34 mouse cellular contexts compared by ENCODE assay signal in genomic region chr6:22267807-22268667, GRCm38 (mm10). TPM values are rescaled to one million over a fixed set of nuclear protein-coding genes. Genes with fewer than 3 reads are reported as not detected.
"Had no signal": no experiment of that assay in that cellular context is flagged by ENCODE, and none has a peak within 500 bp of the region (broad histone marks: within the 10 kb centered on the region; RNA-seq: fewer than 3 reads in every experiment).

No protein-coding gene starts in this region.

- H3K9ac ChIP-seq: heart, embryonic 12.5 days; heart, embryonic 13.5 days; heart, embryonic 15.5 days; hindbrain, embryonic 12.5 days; hindbrain, embryonic 13.5 days; hindbrain, embryonic 14.5 days; hindbrain, embryonic 15.5 days; intestine, embryonic 15.5 days; kidney, embryonic 15.5 days had no signal

- DNase-seq: heart, postnatal 10 days; heart, postnatal 14 days; heart, postnatal 36 days; heart, postnatal 4 days; kidney, adult 11 months; kidney, adult 18-20 months; kidney, adult 2 months; kidney, adult 8-10 months; kidney, adult 9 months; kidney, postnatal 10 days; kidney, postnatal 14 days; kidney, postnatal 25 days; kidney, postnatal 36 days; kidney, postnatal 4 days; layer of hippocampus, adult 9-11 months; layer of hippocampus, postnatal 36 days had no signal

- H3K27ac ChIP-seq: heart, embryonic 10.5 days; heart, embryonic 13.5 days; heart, embryonic 15.5 days; hindbrain, embryonic 10.5 days; hindbrain, embryonic 12.5 days; hindbrain, embryonic 13.5 days; hindbrain, embryonic 14.5 days; hindbrain, embryonic 15.5 days; hindbrain, postnatal 0 days; intestine, embryonic 15.5 days; kidney, embryonic 15.5 days; kidney, postnatal 0 days; layer of hippocampus, adult 2 months; left cerebral cortex, adult 2 months had no signal

- H3K36me3 ChIP-seq: heart, embryonic 10.5 days; heart, embryonic 12.5 days; heart, embryonic 13.5 days; heart, embryonic 15.5 days; hindbrain, embryonic 10.5 days; hindbrain, embryonic 12.5 days; hindbrain, embryonic 13.5 days; hindbrain, embryonic 15.5 days; intestine, embryonic 15.5 days; kidney, embryonic 15.5 days had no signal

- H3K9me3 ChIP-seq: heart, embryonic 10.5 days; heart, embryonic 12.5 days; heart, embryonic 13.5 days; heart, embryonic 15.5 days; hindbrain, embryonic 10.5 days; hindbrain, embryonic 12.5 days; hindbrain, embryonic 13.5 days; hindbrain, embryonic 15.5 days; intestine, embryonic 15.5 days; kidney, embryonic 15.5 days had no signal

- H3K27me3 ChIP-seq: heart, embryonic 12.5 days; heart, embryonic 13.5 days; heart, embryonic 15.5 days; hindbrain, embryonic 12.5 days; hindbrain, embryonic 13.5 days; hindbrain, embryonic 15.5 days; intestine, embryonic 15.5 days; kidney, embryonic 15.5 days had no signal

- H3K4me2 ChIP-seq: heart, embryonic 11.5 days; heart, embryonic 12.5 days; heart, embryonic 13.5 days; heart, embryonic 15.5 days; hindbrain, embryonic 12.5 days; hindbrain, embryonic 13.5 days; hindbrain, embryonic 14.5 days; hindbrain, embryonic 15.5 days; intestine, embryonic 15.5 days; kidney, embryonic 15.5 days had no signal

- H3K4me1 ChIP-seq: heart, embryonic 10.5 days; hindbrain, embryonic 10.5 days; hindbrain, embryonic 12.5 days; hindbrain, embryonic 13.5 days; hindbrain, embryonic 15.5 days; intestine, embryonic 15.5 days; kidney, embryonic 15.5 days had no signal

- H3K4me3 ChIP-seq: heart, embryonic 10.5 days; heart, embryonic 12.5 days; heart, embryonic 13.5 days; heart, embryonic 15.5 days; hindbrain, embryonic 10.5 days; hindbrain, embryonic 12.5 days; hindbrain, embryonic 13.5 days; hindbrain, embryonic 15.5 days; intestine, embryonic 15.5 days; kidney, embryonic 15.5 days; layer of hippocampus, adult 2 months; left cerebral cortex, adult 2 months had no signal

RNA-seq across cellular contexts. Expression of gene Wnt16, which starts 20.0 kb away (rescaled TPM):
- total RNA-seq: hematopoietic stem cell, adult 5-6 weeks had no signal
- polyA plus RNA-seq: large intestine, adult 2 months had no signal
